In genomic region chr10:80887181-80887580, GRCm38 (mm10) we compare ENCODE assay signal across 8 mouse cellular contexts. TPM values are rescaled to one million over a fixed set of nuclear protein-coding genes. Genes with fewer than 3 reads are reported as not detected.
DNase-seq lines count a peak whose midpoint lies in the region; ATAC-seq and TF ChIP-seq lines count a peak whose summit lies in the region.
"Had no signal": no experiment of that assay in that cellular context is flagged by ENCODE, and none has a peak within 500 bp of the region (broad histone marks: within the 10 kb centered on the region; RNA-seq: fewer than 3 reads in every experiment).

No protein-coding gene starts in this region.

- H3K4me3 ChIP-seq in lung, postnatal 0 days (ENCODE audit: low read depth, low read length) = no peak overlapping the region
- H3K4me3 ChIP-seq: liver, embryonic 15.5 days had no signal

- no peak for TF ChIP-seq CTCF in lung, postnatal 0 days (IDR thresholded peaks at IDR 0.05)

- no peak for ATAC-seq in lung, postnatal 0 days

- H3K27me3 ChIP-seq in lung, postnatal 0 days (replicated peaks; ENCODE audit: insufficient read depth, low read length) = no peaks in the 10 kb centered on the region

- no peaks in the 10 kb centered on the region for H3K36me3 ChIP-seq in lung, postnatal 0 days (ENCODE audit: insufficient read depth, low read length)
- H3K36me3 ChIP-seq: liver, embryonic 15.5 days had no signal

- no peaks in the 10 kb centered on the region for H3K4me1 ChIP-seq in lung, postnatal 0 days (ENCODE audit: insufficient read depth, low read depth, low read length)
- H3K4me1 ChIP-seq: liver, embryonic 15.5 days had no signal

- no peak for TF ChIP-seq EP300 in lung, postnatal 0 days (IDR thresholded peaks at IDR 0.05)

- no peaks in the 10 kb centered on the region for H3K9me3 ChIP-seq in lung, postnatal 0 days (ENCODE audit: low read length)
- H3K9me3 ChIP-seq: liver, embryonic 15.5 days had no signal

- H3K4me2 ChIP-seq in lung, postnatal 0 days (replicated peaks; ENCODE audit: low read depth, low read length) = no peak overlapping the region
- H3K4me2 ChIP-seq: liver, embryonic 15.5 days had no signal

- H3K27ac ChIP-seq in lung, postnatal 0 days (ENCODE audit: low read length) = no peak overlapping the region
- H3K27ac ChIP-seq: liver, embryonic 15.5 days had no signal

- peak; percentile 86 to 93 for DNase-seq in adrenal gland, adult (ENCODE audit: inconsistent age in 2 of 2, low spot score in 1 of 2)
- peak; percentile 90 to 91 for DNase-seq in adrenal gland, postnatal 36 days
- peak; percentile 47 for DNase-seq in gastrocnemius, postnatal 25 days
- peak; percentile 48 for DNase-seq in lung, postnatal 0 days (ENCODE audit: low spot score)
- DNase-seq in layer of hippocampus, adult 18-20 months (ENCODE audit: low spot score in 2 of 2) = no peak
- DNase-seq in frontal cortex, postnatal 36 days (ENCODE audit: low spot score in 2 of 2) = no peak
- no peak for DNase-seq in layer of hippocampus, adult 9-11 months

- WGBS in lung, postnatal 0 days = 27% methylated on average over 10 of the region's 11 CpGs

- H3K9ac ChIP-seq in lung, postnatal 0 days (replicated peaks; ENCODE audit: low read depth) = no peak overlapping the region
- H3K9ac ChIP-seq: liver, embryonic 15.5 days had no signal

RNA-seq across cellular contexts. Expression of gene Timm13, which starts 13.6 kb away (rescaled TPM):
- total RNA-seq in adrenal gland, postnatal 36 days (2021) = 100 to 1,000 TPM; 202 to 239 TPM
- total RNA-seq in gastrocnemius, postnatal 25 days (2021) = 100 to 1,000 TPM; 114 to 125 TPM
- 211 and 233 TPM in 2 replicates for polyA plus RNA-seq in lung, postnatal 0 days (2015; fragmentation: Nextera tagmentation; extraction: Ambion mirVana)
- total RNA-seq in layer of hippocampus, adult 18-20 months (2021) = 100 to 1,000 TPM; 136 to 144 TPM

RNA-seq across cellular contexts. Expression of gene Tmprss9, which starts 15.5 kb away (rescaled TPM):
- total RNA-seq in adrenal gland, postnatal 36 days (2021) = not detected
- total RNA-seq in gastrocnemius, postnatal 25 days (2021) = not detected
- polyA plus RNA-seq in lung, postnatal 0 days (2015; fragmentation: Nextera tagmentation; extraction: Ambion mirVana) = 0.04 TPM in 1 of 2 replicates, not detected in the other
- under 1 TPM; 0.40 to 0.56 TPM for total RNA-seq in layer of hippocampus, adult 18-20 months (2021)
- polyA plus RNA-seq: liver, embryonic 15.5 days had no signal

RNA-seq across cellular contexts. Expression of gene Lmnb2, which starts 30.9 kb away (rescaled TPM):
- total RNA-seq in adrenal gland, postnatal 36 days (2021) = 10 to 100 TPM; 11.2 to 17.2 TPM
- 1 to 10 TPM; 3.7 to 5.1 TPM for total RNA-seq in gastrocnemius, postnatal 25 days (2021)
- 6.9 and 7.3 TPM in 2 replicates for polyA plus RNA-seq in lung, postnatal 0 days (2015; fragmentation: Nextera tagmentation; extraction: Ambion mirVana)
- total RNA-seq in layer of hippocampus, adult 18-20 months (2021) = 10 to 100 TPM; 19.5 to 22.3 TPM

RNA-seq across cellular contexts. Expression of gene Sppl2b, which starts 32.1 kb away (rescaled TPM):
- 10 to 100 TPM; 28.1 to 30.3 TPM for total RNA-seq in adrenal gland, postnatal 36 days (2021)
- total RNA-seq in gastrocnemius, postnatal 25 days (2021) = 10 to 100 TPM; 21.7 to 23.6 TPM
- polyA plus RNA-seq in lung, postnatal 0 days (2015; fragmentation: Nextera tagmentation; extraction: Ambion mirVana) = 26.5 and 26.8 TPM in 2 replicates
- 10 to 100 TPM; 46.4 to 55.6 TPM for total RNA-seq in layer of hippocampus, adult 18-20 months (2021)

RNA-seq across cellular contexts. Expression of gene Lsm7, which starts 32.2 kb away (rescaled TPM):
- 10 to 100 TPM; 26.6 to 36.8 TPM for total RNA-seq in adrenal gland, postnatal 36 days (2021)
- total RNA-seq in gastrocnemius, postnatal 25 days (2021) = 10 to 100 TPM; 19.0 to 22.3 TPM
- polyA plus RNA-seq in lung, postnatal 0 days (2015; fragmentation: Nextera tagmentation; extraction: Ambion mirVana) = 129 and 138 TPM in 2 replicates
- total RNA-seq in layer of hippocampus, adult 18-20 months (2021) = 10 to 100 TPM; 41.4 to 50.4 TPM

Comparison
In these comparisons a context has a peak if more than half of its experiments do, and no peak if none do; other contexts are left out.
1. DNase-seq: peak in adrenal gland, adult (2 of 2), adrenal gland, postnatal 36 days (2 of 2), gastrocnemius, postnatal 25 days (single experiment) and lung, postnatal 0 days (single experiment); none in layer of hippocampus, adult 18-20 months (0 of 2), frontal cortex, postnatal 36 days (0 of 2) and layer of hippocampus, adult 9-11 months (single experiment).